Mouse (Mus musculus) liver, embryonic 18 days (tissue): ENCODE measurements around the gene 4930402H24Rik. TPM values are rescaled to one million over a fixed set of nuclear protein-coding genes. Genes with fewer than 3 reads are reported as not detected.

Experiments used
- polyA plus RNA-seq: library from polyadenylated mRNA; depleted of rRNA; stranded (reverse); fragments of >200 nt; gene quantifications from 2 replicates; pipeline ENCODE4 v1.2.3, GENCODE M21; 2012; rRNA removed

The 4930402H24Rik gene
- polyA plus RNA-seq: 6.8 and 7.3 TPM in 2 replicates

GRCm38 (mm10) chr2:130905751-130906583 lies at the start of gene 4930402H24Rik, which contains the start of gene Atrn:
TSS of gene 4930402H24Rik (minus strand) at chr2:130906406.
TSS of gene Atrn (plus strand) at chr2:130906495.

GRCm38 (mm10) chr2:130697153-130697810 lies 208.9 kb downstream of the 4930402H24Rik start, which contains the start of gene Slc4a11:
TSS of gene Slc4a11 (minus strand) at chr2:130697519.

GRCm38 (mm10) chr2:130667559-130667958 lies 238.6 kb downstream of the 4930402H24Rik start, which contains the start of gene Itpa:
TSS of gene Itpa (plus strand) at chr2:130667610.

GRCm38 (mm10) chr2:130664102-130664701 lies 242.0 kb downstream of the 4930402H24Rik start, which contains the start of gene Ddrgk1:
TSS of gene Ddrgk1 (minus strand) at chr2:130664659.

Other genes starting within 250 kb of the 4930402H24Rik start
- gene Ddrgk1, start 241.7 kb downstream of the 4930402H24Rik start, polyA plus RNA-seq: 41.7 and 44.2 TPM in 2 replicates
- 23.8 and 24.5 TPM in 2 replicates for gene Itpa, start 238.8 kb downstream of the 4930402H24Rik start, polyA plus RNA-seq
- gene Slc4a11, start 208.9 kb downstream of the 4930402H24Rik start, polyA plus RNA-seq: 0.10 and 0.15 TPM in 2 replicates
- gene Atrn, start 89 bp upstream of the 4930402H24Rik start, polyA plus RNA-seq: 10.8 and 11.2 TPM in 2 replicates
- 0.30 and 0.47 TPM in 2 replicates for gene Gfra4, start 136.7 kb upstream of the 4930402H24Rik start, polyA plus RNA-seq
- 1.2 and 1.7 TPM in 2 replicates for gene Adam33, start 157.4 kb upstream of the 4930402H24Rik start, polyA plus RNA-seq
- 5.1 and 6.2 TPM in 2 replicates for gene Siglec1, start 180.4 kb upstream of the 4930402H24Rik start, polyA plus RNA-seq
- gene Hspa12b, start 220.9 kb upstream of the 4930402H24Rik start, polyA plus RNA-seq: 1.9 and 2.2 TPM in 2 replicates
- not detected in 2 replicates for gene Gm11037, start 227.1 kb upstream of the 4930402H24Rik start, polyA plus RNA-seq